Mouse (Mus musculus) bone marrow, adult 2 months (tissue): ENCODE data around the gene Actl11.

Experiments used
- CTCF ChIP-seq: fragments of 200-500 bp; IDR thresholded peaks from 2 replicates; pipeline ENCODE4 v1.5.1; 2011; ENCODE audit warnings: low read length, control low read depth; ENCODE audit not compliant: control insufficient read depth, insufficient read depth
- POLR2A ChIP-seq: fragments of 200-500 bp; IDR thresholded peaks from 2 replicates; pipeline ENCODE4 v1.6.1; 2011; ENCODE audit warnings: low read depth, mild to moderate bottlenecking, control low read depth, low read length, borderline replicate concordance; ENCODE audit not compliant: control insufficient read depth

DNA sequence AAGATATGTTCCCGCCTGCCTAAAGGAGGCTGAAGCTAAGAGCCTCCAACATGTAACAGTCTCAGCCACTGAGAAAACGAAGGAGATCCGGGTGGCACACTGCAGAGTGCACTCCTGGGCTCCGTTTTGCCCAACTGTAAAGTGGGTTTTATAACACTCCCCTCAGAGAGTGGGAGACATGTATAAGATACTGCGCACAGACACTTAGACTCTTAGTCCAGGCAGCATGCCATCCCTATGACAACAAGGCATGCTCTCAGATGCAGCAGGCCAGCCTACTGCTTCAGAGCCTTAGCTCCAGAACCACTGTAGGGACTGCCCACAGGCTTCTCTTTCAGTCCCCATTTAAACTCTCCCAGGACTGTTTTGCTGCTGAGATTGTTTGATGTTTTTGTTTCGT lies 9.4 kb upstream of the Actl11 start:
- no peak for TF ChIP-seq CTCF
- no peak for TF ChIP-seq POLR2A
